12 mouse cellular contexts compared by ENCODE assay signal in genomic region chr3:135824436-135824835, GRCm38 (mm10). TPM values are rescaled to one million over a fixed set of nuclear protein-coding genes. Genes with fewer than 3 reads are reported as not detected.
DNase-seq lines count a peak whose midpoint lies in the region; ATAC-seq and TF ChIP-seq lines count a peak whose summit lies in the region.
"Had no signal": no experiment of that assay in that cellular context is flagged by ENCODE, and none has a peak within 500 bp of the region (broad histone marks: within the 10 kb centered on the region; RNA-seq: fewer than 3 reads in every experiment).

No protein-coding gene starts in this region.

- no peak overlapping the region for H3K9ac ChIP-seq in lung, embryonic 14.5 days
- H3K9ac ChIP-seq in kidney, embryonic 15.5 days: no peak overlapping the region

- H3K27me3 ChIP-seq in erythroblast, embryonic 14.5 days (ENCODE audit: control insufficient read depth): no peaks in the 10 kb centered on the region
- no peaks in the 10 kb centered on the region for H3K27me3 ChIP-seq in lung, embryonic 14.5 days (ENCODE audit: insufficient read depth, low read length)
- 0 out of 2 replicates have a peak, but pooled peaks cover 3% of the 10 kb centered on the region for H3K27me3 ChIP-seq in kidney, embryonic 15.5 days

- no peak overlapping the region for H3K27ac ChIP-seq in lung, embryonic 14.5 days (ENCODE audit: low read depth)
- peak overlapping the region; percentile 27; the same call in 1 of the 2 replicates for H3K27ac ChIP-seq in kidney, embryonic 15.5 days

- 11% methylated on average over 3 of the region's 4 CpGs for WGBS in lung, embryonic 14.5 days
- 33% methylated on average over 3 of the region's 4 CpGs for WGBS in kidney, embryonic 15.5 days

- peak; percentile 22 for DNase-seq in lung, embryonic 14.5 days
- no peak for DNase-seq in lung, postnatal 10 days
- DNase-seq in lung, postnatal 36 days: peak; percentile 36
- DNase-seq in gastrocnemius, postnatal 14 days: no peak
- no peak for DNase-seq in thymus, adult 18-20 months
- DNase-seq: cerebellum, adult 9-11 months; gastrocnemius, adult 2 months; layer of hippocampus, postnatal 36 days had no signal

- peak overlapping the region; percentile 95 for H3K4me3 ChIP-seq in erythroblast, embryonic 14.5 days (replicated peaks)
- H3K4me3 ChIP-seq in lung, embryonic 14.5 days (ENCODE audit: low read depth, low read length): no peak overlapping the region
- no peak overlapping the region for H3K4me3 ChIP-seq in kidney, embryonic 15.5 days (replicated peaks)

- H3K9me3 ChIP-seq in erythroblast, embryonic 14.5 days (ENCODE audit: control insufficient read depth, low read length): no peaks in the 10 kb centered on the region
- no peaks in the 10 kb centered on the region for H3K9me3 ChIP-seq in lung, embryonic 14.5 days (ENCODE audit: low read depth, low read length)
- no peaks in the 10 kb centered on the region for H3K9me3 ChIP-seq in kidney, embryonic 15.5 days (replicated peaks)

- intact Hi-C loops in gastrocnemius, postnatal 14 days (cut with DNase I; ENCODE audit: low total_unique reads): no loop called here

- no peak for ATAC-seq in erythroblast, adult 5-6 weeks (replicated peaks; ENCODE audit: low FRiP score, poor library complexity, severe bottlenecking)
- ATAC-seq in lung, embryonic 14.5 days (ENCODE audit: insufficient read depth): no peak
- no peak for ATAC-seq in kidney, embryonic 15.5 days (replicated peaks; ENCODE audit: low FRiP score)

- H3K4me1 ChIP-seq in erythroblast, embryonic 14.5 days (ENCODE audit: control insufficient read depth): peaks cover 50% of the 10 kb centered on the region
- H3K4me1 ChIP-seq in lung, embryonic 14.5 days (ENCODE audit: insufficient read depth): peaks cover 5% of the 10 kb centered on the region; the same call in 1 of the 2 replicates
- H3K4me1 ChIP-seq in kidney, embryonic 15.5 days: peaks cover 35% of the 10 kb centered on the region

- no peak for TF ChIP-seq CTCF in lung, embryonic 14.5 days (IDR thresholded peaks at IDR 0.05; ENCODE audit: low read depth)

- H3K36me3 ChIP-seq in erythroblast, embryonic 14.5 days (ENCODE audit: control insufficient read depth): peaks cover 13% of the 10 kb centered on the region
- H3K36me3 ChIP-seq in lung, embryonic 14.5 days (ENCODE audit: insufficient read depth): no peaks in the 10 kb centered on the region
- no peaks in the 10 kb centered on the region for H3K36me3 ChIP-seq in kidney, embryonic 15.5 days

- peak overlapping the region; percentile 91 for H3K4me2 ChIP-seq in lung, embryonic 14.5 days
- peak overlapping the region; percentile 98 for H3K4me2 ChIP-seq in kidney, embryonic 15.5 days

RNA-seq across cellular contexts. Expression of gene Slc39a8, which starts 0.6 kb away (rescaled TPM):
- 4.2 and 5.4 TPM in 2 replicates for polyA plus RNA-seq in erythroblast, embryonic 14.5 days (2012)
- total RNA-seq in erythroblast, adult 5-6 weeks (2015; ENCODE audit: low replicate concordance): 8.5 and 12.5 TPM in 2 replicates
- 4.0 and 6.8 TPM in 2 replicates for total RNA-seq in erythroblast, adult 5-6 weeks (2017; ENCODE audit: low replicate concordance)
- polyA plus RNA-seq in lung, embryonic 14.5 days (2014; fragmentation: Nextera tagmentation; extraction: Ambion mirVana): 20.2 and 22.6 TPM in 2 replicates
- 15.3 and 16.7 TPM in 2 replicates for polyA plus RNA-seq in kidney, embryonic 15.5 days (2015; fragmentation: Nextera tagmentation; extraction: Ambion mirVana)
- total RNA-seq in gastrocnemius, postnatal 14 days (2021): under 1 TPM; 0.66 to 0.82 TPM
- total RNA-seq: monocyte, adult 5-6 weeks had no signal

Comparison
In these comparisons a context has a peak if more than half of its experiments do, and no peak if none do; other contexts are left out.
1. DNase-seq: peak in lung, embryonic 14.5 days (single experiment) and lung, postnatal 36 days (single experiment); none in lung, postnatal 10 days (single experiment), gastrocnemius, postnatal 14 days (single experiment) and thymus, adult 18-20 months (0 of 2).